21 mouse cellular contexts compared by ENCODE assay signal in genomic region chr2:144324218-144324617, GRCm38 (mm10). TPM values are rescaled to one million over a fixed set of nuclear protein-coding genes. Genes with fewer than 3 reads are reported as not detected.
"Had no signal": no experiment of that assay in that cellular context is flagged by ENCODE, and none has a peak within 500 bp of the region (broad histone marks: within the 10 kb centered on the region; RNA-seq: fewer than 3 reads in every experiment).

No protein-coding gene starts in this region.

- H3K27ac ChIP-seq: neural tube, embryonic 15.5 days; stomach, embryonic 15.5 days; stomach, postnatal 0 days had no signal

- H3K9ac ChIP-seq: neural tube, embryonic 15.5 days; stomach, embryonic 15.5 days had no signal

- DNase-seq: retina, postnatal 1 day; right cerebral cortex, adult 18-20 months; right cerebral cortex, postnatal 14 days; right cerebral cortex, postnatal 25 days; right cerebral cortex, postnatal 4 days; spleen, adult 18-20 months; thymus, adult 18-20 months; thymus, adult 2 months; thymus, postnatal 14 days; thymus, postnatal 25 days; thymus, postnatal 36 days; thymus, postnatal 4 days had no signal

- H3K4me2 ChIP-seq: neural tube, embryonic 15.5 days; stomach, embryonic 15.5 days had no signal

- H3K9me3 ChIP-seq: neural tube, embryonic 15.5 days; stomach, embryonic 15.5 days had no signal

- H3K4me1 ChIP-seq: neural tube, embryonic 15.5 days; stomach, embryonic 15.5 days had no signal

- H3K4me3 ChIP-seq: neural tube, embryonic 15.5 days; stomach, embryonic 15.5 days had no signal

- H3K36me3 ChIP-seq: neural tube, embryonic 15.5 days; stomach, embryonic 15.5 days had no signal

RNA-seq across cellular contexts. Expression of gene Ovol2, which starts 7.7 kb away (rescaled TPM):
- total RNA-seq: neutrophil, adult 5-6 weeks had no signal
- polyA plus RNA-seq: neural tube, embryonic 14.5 days; neural tube, embryonic 15.5 days had no signal

RNA-seq across cellular contexts. Expression of gene Pet117, which starts 44.6 kb away (rescaled TPM):
- total RNA-seq: neutrophil, adult 5-6 weeks had no signal
- polyA plus RNA-seq: neural tube, embryonic 14.5 days; small intestine, adult 2 months; spleen, adult 2 months; testis, adult 2 months; thymus, adult 2 months; urinary bladder, adult 2 months had no signal
